Mouse (Mus musculus): Measurements from ENCODE around the gene Ces2g. TPM values are rescaled to one million over a fixed set of nuclear protein-coding genes. Genes with fewer than 3 reads are reported as not detected.

Ces2g gene
- total and polyA plus RNA-seq, 2 experiments from 2014 or later, result 0.19 to 0.31 TPM

DNA sequence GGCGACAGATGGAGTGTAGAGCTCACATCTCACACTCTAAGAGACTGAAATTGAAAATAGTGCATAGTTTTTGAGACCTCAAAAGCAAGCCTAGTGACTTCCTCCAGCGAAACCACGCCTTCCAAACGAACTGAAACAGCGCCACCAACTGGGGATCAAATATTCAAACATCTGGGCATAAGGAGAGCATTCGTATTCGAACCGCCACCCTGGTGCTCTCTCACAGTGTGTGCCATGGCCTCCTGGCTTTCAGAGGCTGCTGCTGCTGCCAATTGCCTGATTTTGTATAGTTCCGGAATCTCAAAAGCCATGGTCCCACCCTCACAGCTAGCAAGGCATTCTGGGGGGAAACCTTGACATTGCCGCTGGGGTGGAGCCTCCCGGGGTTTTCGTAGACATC is 49.6 kb downstream of the Ces2g start:
- H3K9ac ChIP-seq (replicated peaks; ENCODE audit: low read length), result no peak overlapping the region
- TF ChIP-seq CTCF (IDR thresholded peaks at IDR 0.05; ENCODE audit: low read depth), result no peak
- no peak overlapping the region for H3K27ac ChIP-seq
- no peak overlapping the region for H3K4me2 ChIP-seq (ENCODE audit: low read depth, low read length)
- DNase-seq (ENCODE audit: low spot score), result no peak
- H3K9me3 ChIP-seq (ENCODE audit: low read length), result no peaks in the 10 kb centered on the region
- no peaks in the 10 kb centered on the region for H3K36me3 ChIP-seq (ENCODE audit: insufficient read depth, low read length)
- WGBS, result 79% methylated on average over 12 of the region's 12 CpGs
- ATAC-seq, result no peak
- no peak overlapping the region for H3K4me3 ChIP-seq (ENCODE audit: low read length)
- no peaks in the 10 kb centered on the region for H3K4me1 ChIP-seq (ENCODE audit: insufficient read depth, low read length)
- no peaks in the 10 kb centered on the region for H3K27me3 ChIP-seq (ENCODE audit: insufficient read depth, low read length)

DNA sequence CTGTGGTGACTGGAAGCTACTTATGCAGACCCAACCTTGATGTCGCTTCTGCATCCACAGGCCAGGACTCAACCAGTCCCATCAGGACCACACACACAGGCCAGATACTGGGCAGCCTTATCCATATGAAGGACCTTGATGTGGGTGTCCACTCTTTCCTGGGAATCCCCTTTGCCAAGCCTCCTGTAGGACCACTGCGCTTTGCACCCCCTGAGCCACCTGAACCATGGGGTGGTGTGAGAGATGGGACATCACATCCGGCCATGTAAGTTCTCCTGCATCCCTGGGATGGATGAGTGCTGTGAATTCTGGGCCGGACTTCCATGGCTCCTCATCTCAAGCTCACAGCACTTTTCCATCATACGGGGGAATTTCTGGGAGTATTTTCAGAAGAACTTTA is 52.9 kb downstream of the Ces2g start:
- H3K4me2 ChIP-seq (ENCODE audit: low read depth, low read length), result no peak overlapping the region
- no peak overlapping the region for H3K27ac ChIP-seq
- no peaks in the 10 kb centered on the region for H3K9me3 ChIP-seq (ENCODE audit: low read length)
- no peak for DNase-seq (ENCODE audit: low spot score)
- H3K4me3 ChIP-seq (ENCODE audit: low read length), result no peak overlapping the region
- no peaks in the 10 kb centered on the region for H3K4me1 ChIP-seq (ENCODE audit: insufficient read depth, low read length)
- no peak overlapping the region for H3K9ac ChIP-seq (replicated peaks; ENCODE audit: low read length)
- no peak for TF ChIP-seq CTCF (IDR thresholded peaks at IDR 0.05; ENCODE audit: low read depth)
- no peaks in the 10 kb centered on the region for H3K27me3 ChIP-seq (ENCODE audit: insufficient read depth, low read length)
- 86% methylated on average over 5 of the region's 5 CpGs for WGBS
- ATAC-seq, result no peak
- no peaks in the 10 kb centered on the region for H3K36me3 ChIP-seq (ENCODE audit: insufficient read depth, low read length)

Other genes starting within 250 kb of the Ces2g start
- gene Ces2a, start 227.7 kb upstream of the Ces2g start, total RNA-seq (2014; rRNA removed), result not detected in 2 replicates
- gene Ces2a, start 227.7 kb upstream of the Ces2g start, polyA plus RNA-seq (2015; fragmentation: Nextera tagmentation; extraction: Ambion mirVana), result not detected in 2 replicates
- 0.10 TPM in 1 of 2 replicates, not detected in the other for gene Ces2b, start 130.1 kb upstream of the Ces2g start, total RNA-seq (2014; rRNA removed)
- 0.08 TPM in 2 replicates for gene Ces2b, start 130.1 kb upstream of the Ces2g start, polyA plus RNA-seq (2015; fragmentation: Nextera tagmentation; extraction: Ambion mirVana)
- not detected in 2 replicates for gene Ces2c, start 114.7 kb upstream of the Ces2g start, total RNA-seq (2014; rRNA removed)
- not detected in 2 replicates for gene Ces2c, start 114.7 kb upstream of the Ces2g start, polyA plus RNA-seq (2015; fragmentation: Nextera tagmentation; extraction: Ambion mirVana)
- gene Ces2e, start 35.5 kb upstream of the Ces2g start, total RNA-seq (2014; rRNA removed), result not detected in 2 replicates
- not detected in 2 replicates for gene Ces2e, start 35.5 kb upstream of the Ces2g start, polyA plus RNA-seq (2015; fragmentation: Nextera tagmentation; extraction: Ambion mirVana)
- not detected in 2 replicates for gene Ces2f, start 14.4 kb upstream of the Ces2g start, total RNA-seq (2014; rRNA removed)
- not detected in 2 replicates for gene Ces2f, start 14.4 kb upstream of the Ces2g start, polyA plus RNA-seq (2015; fragmentation: Nextera tagmentation; extraction: Ambion mirVana)
- gene Ces2h, start 39.1 kb downstream of the Ces2g start, total RNA-seq (2014; rRNA removed), result not detected in 2 replicates
- gene Ces2h, start 39.1 kb downstream of the Ces2g start, polyA plus RNA-seq (2015; fragmentation: Nextera tagmentation; extraction: Ambion mirVana), result not detected in 2 replicates
- not detected in 2 replicates for gene Ces3a, start 86.9 kb downstream of the Ces2g start, total RNA-seq (2014; rRNA removed)
- not detected in 2 replicates for gene Ces3a, start 86.9 kb downstream of the Ces2g start, polyA plus RNA-seq (2015; fragmentation: Nextera tagmentation; extraction: Ambion mirVana)
- gene Ces3b, start 122.0 kb downstream of the Ces2g start, total RNA-seq (2014; rRNA removed), result not detected in 2 replicates
- not detected in 2 replicates for gene Ces3b, start 122.0 kb downstream of the Ces2g start, polyA plus RNA-seq (2015; fragmentation: Nextera tagmentation; extraction: Ambion mirVana)
- gene Ces4a, start 170.1 kb downstream of the Ces2g start, total RNA-seq (2014; rRNA removed), result 0.10 TPM in 1 of 2 replicates, not detected in the other
- gene Ces4a, start 170.1 kb downstream of the Ces2g start, polyA plus RNA-seq (2015; fragmentation: Nextera tagmentation; extraction: Ambion mirVana), result 0.16 TPM in 1 of 2 replicates, not detected in the other
- gene Cbfb, start 209.0 kb downstream of the Ces2g start, total RNA-seq (2014; rRNA removed), result 45.1 and 54.3 TPM in 2 replicates
- gene Cbfb, start 209.0 kb downstream of the Ces2g start, polyA plus RNA-seq (2015; fragmentation: Nextera tagmentation; extraction: Ambion mirVana), result 27.8 and 30.5 TPM in 2 replicates

All from hindbrain, postnatal 0 days (tissue).